8 mouse cellular contexts compared by ENCODE assay signal in genomic region chr10:69924845-69925244, GRCm38 (mm10).
A peak's percentile ranks its signal among the peaks of the same experiment; 100 is the strongest.
DNase-seq lines count a peak whose midpoint lies in the region; ATAC-seq and TF ChIP-seq lines count a peak whose summit lies in the region.

No protein-coding gene starts in this region.

- peak overlapping the region; percentile 55 for H3K4me2 ChIP-seq in forebrain, embryonic 13.5 days
- H3K4me2 ChIP-seq in kidney, embryonic 15.5 days: peak overlapping the region; percentile 65
- H3K4me2 ChIP-seq in midbrain, embryonic 14.5 days (ENCODE audit: low read length): peak overlapping the region; percentile 43

- no peak for DNase-seq in gastrocnemius, adult 2 months
- DNase-seq in gastrocnemius, adult 18-20 months (ENCODE audit: low spot score): no peak
- peak; percentile 43 for DNase-seq in midbrain, embryonic 14.5 days
- no peak for DNase-seq in urinary bladder, postnatal 4 days (ENCODE audit: low spot score in 2 of 2)
- no peak for DNase-seq in yolk sac, embryonic 10.5 days (ENCODE audit: low spot score)
- DNase-seq in left cerebral cortex, postnatal 4 days: no peak

- H3K36me3 ChIP-seq in forebrain, embryonic 13.5 days (ENCODE audit: poor library complexity, severe bottlenecking): peaks cover 6% of the 10 kb centered on the region; the same call in 1 of the 2 replicates
- H3K36me3 ChIP-seq in kidney, embryonic 15.5 days: peaks cover 3% of the 10 kb centered on the region; the same call in 1 of the 2 replicates
- 0 out of 2 replicates have a peak, but pooled peaks cover 14% of the 10 kb centered on the region for H3K36me3 ChIP-seq in midbrain, embryonic 14.5 days (ENCODE audit: control insufficient read depth, insufficient read depth, low read length)

- intact Hi-C loops in gastrocnemius, adult 2 months (cut with DNase I): no loop called here
- intact Hi-C loops in left cerebral cortex, postnatal 4 days (cut with DNase I): no loop called here

- no peak; the same call in 1 of the 2 replicates for ATAC-seq in forebrain, embryonic 13.5 days
- peak; percentile 30; the same call in 1 of the 2 replicates for ATAC-seq in kidney, embryonic 15.5 days (replicated peaks; ENCODE audit: low FRiP score)
- ATAC-seq in midbrain, embryonic 14.5 days (ENCODE audit: low FRiP score, low TSS enrichment): 0 out of 2 replicates have a peak, but pooled peaks have one; percentile 31

- H3K4me3 ChIP-seq in gastrocnemius, adult 2 months: peak overlapping the region; percentile 76
- H3K4me3 ChIP-seq in forebrain, embryonic 13.5 days: 0 out of 2 replicates have a peak overlapping the region, but pooled peaks have one; percentile 14
- H3K4me3 ChIP-seq in kidney, embryonic 15.5 days (replicated peaks): peak overlapping the region; percentile 51
- H3K4me3 ChIP-seq in midbrain, embryonic 14.5 days (replicated peaks; ENCODE audit: low read depth, low read length): no peak overlapping the region

- no peak overlapping the region for H3K9ac ChIP-seq in forebrain, embryonic 13.5 days
- H3K9ac ChIP-seq in kidney, embryonic 15.5 days: peak overlapping the region; percentile 41
- no peak overlapping the region for H3K9ac ChIP-seq in midbrain, embryonic 14.5 days (replicated peaks; ENCODE audit: low read length)

- peak overlapping the region; percentile 94 for H3K27ac ChIP-seq in gastrocnemius, adult 2 months
- no peak overlapping the region for H3K27ac ChIP-seq in forebrain, embryonic 13.5 days
- H3K27ac ChIP-seq in kidney, embryonic 15.5 days: peak overlapping the region; percentile 97
- no peak overlapping the region for H3K27ac ChIP-seq in midbrain, embryonic 14.5 days (replicated peaks; ENCODE audit: low read depth, low read length)

- 4% methylated on average over 14 of the region's 14 CpGs for WGBS in forebrain, embryonic 13.5 days
- under 1% methylated on average over 14 of the region's 14 CpGs for WGBS in kidney, embryonic 15.5 days
- 4% methylated on average over 14 of the region's 14 CpGs for WGBS in midbrain, embryonic 14.5 days

- H3K9me3 ChIP-seq in forebrain, embryonic 13.5 days (replicated peaks): no peaks in the 10 kb centered on the region
- H3K9me3 ChIP-seq in kidney, embryonic 15.5 days (replicated peaks): no peaks in the 10 kb centered on the region
- H3K9me3 ChIP-seq in midbrain, embryonic 14.5 days (ENCODE audit: control insufficient read depth, low read length): no peaks in the 10 kb centered on the region

- no peaks in the 10 kb centered on the region for H3K27me3 ChIP-seq in forebrain, embryonic 13.5 days
- no peaks in the 10 kb centered on the region for H3K27me3 ChIP-seq in kidney, embryonic 15.5 days
- no peaks in the 10 kb centered on the region for H3K27me3 ChIP-seq in midbrain, embryonic 14.5 days (ENCODE audit: control insufficient read depth, insufficient read depth, low read length)

- peaks cover 30% of the 10 kb centered on the region for H3K4me1 ChIP-seq in forebrain, embryonic 13.5 days
- peaks cover 64% of the 10 kb centered on the region for H3K4me1 ChIP-seq in kidney, embryonic 15.5 days
- peaks cover 14% of the 10 kb centered on the region for H3K4me1 ChIP-seq in midbrain, embryonic 14.5 days (ENCODE audit: control insufficient read depth, insufficient read depth, low read length)

- no peak for TF ChIP-seq CTCF in gastrocnemius, adult 2 months (IDR thresholded peaks at IDR 0.05)

Comparison
In these comparisons a context has a peak if more than half of its experiments do, and no peak if none do; other contexts are left out.
1. H3K27ac ChIP-seq: peak in gastrocnemius, adult 2 months (single experiment) and kidney, embryonic 15.5 days (single experiment); none in forebrain, embryonic 13.5 days (single experiment) and midbrain, embryonic 14.5 days (single experiment).
2. Peak in every context shown above with its lines, with median percentiles within 50 percentile points of each other: H3K4me2 ChIP-seq.